Mouse (Mus musculus) monocyte, adult 5-6 weeks (primary cell): ENCODE data around the gene Gm29554. TPM values are rescaled to one million over a fixed set of nuclear protein-coding genes. Genes with fewer than 3 reads are reported as not detected.
"Not testable (repeated sequence)": the region's sequence is repeated elsewhere in the genome, so short reads cannot be mapped to it uniquely, and the experiment has no call there.

Experiments
- ATAC-seq: fragments of 153-309, 156-312 bp; replicated peaks from 2 replicates; pipeline ENCODE4 v1.8.0; 2017; ENCODE audit warnings: mild to moderate bottlenecking; ENCODE audit not compliant: low TSS enrichment, insufficient number of reproducible peaks, severe bottlenecking, poor library complexity, low FRiP score
- total RNA-seq: library from RNA; stranded (forward); fragments of 200-1000, 200-491, 200-594 nt; gene quantifications from 3 replicates; pipeline ENCODE4 v1.2.3, GENCODE M21; 2017

The Gm29554 gene
- total RNA-seq = not detected in 3 replicates

- not testable (repeated sequence) for ATAC-seq
Observed at GRCm38 (mm10) chrY:12273632-12274031, at the start of gene Gm29554. TSS of gene Gm29554 (plus strand) at chrY:12273932.

Other genes starting within 250 kb of the Gm29554 start
- gene Gm20812, start 108.0 kb downstream of the Gm29554 start, total RNA-seq = not detected in 3 replicates